Mouse (Mus musculus) liver, embryonic 14.5 days (tissue): ENCODE data around the gene Ccn1. TPM values are rescaled to one million over a fixed set of nuclear protein-coding genes. Genes with fewer than 3 reads are reported as not detected.

Experiments used
- ATAC-seq: fragments of 200-750 bp; cut with Nextera tagmentation; 2 replicates; pipeline ENCODE4 v1.8.0; 2017; ENCODE audit warnings: moderate number of reproducible peaks, mild to moderate bottlenecking, moderate library complexity; ENCODE audit not compliant: insufficient read depth
- DNase-seq, 3 experiments: peaks; one replicate each; pipeline ENCODE4 v3.0.0-alpha.2; 2012 to 2013; ENCODE audit warnings: low read depth in 3 of 3, low spot score in 3 of 3
- H3K27ac ChIP-seq: fragments of 300-500 bp; sonication (generic); 2 replicates; pipeline ENCODE4 v1.5.1; 2014; ENCODE audit warnings: moderate library complexity, mild to moderate bottlenecking, control low read depth, inconsistent platforms
- H3K27me3 ChIP-seq: fragments of 300-500 bp; sonication (generic); 2 replicates; pipeline ENCODE4 v1.6.1; 2014; ENCODE audit warnings: mild to moderate bottlenecking, low read length, moderate library complexity; ENCODE audit not compliant: control insufficient read depth, insufficient read depth
- H3K36me3 ChIP-seq: fragments of 300-500 bp; sonication (generic); replicated peaks from 2 replicates; pipeline ENCODE4 v1.6.1; 2014; ENCODE audit warnings: low read depth; ENCODE audit not compliant: control insufficient read depth, insufficient read depth
- H3K4me1 ChIP-seq, 2 experiments: fragments of 200-500 bp in 1 of 2; fragments of 300-500 bp in 1 of 2; sonication (generic) in 1 of 2; replicated peaks; 2 replicates each; pipeline ENCODE4 v1.6.1; 2012 to 2014; ENCODE audit warnings: antibody characterized with exemption in 1 of 2, inconsistent platforms in 1 of 2, low read length in 1 of 2; ENCODE audit not compliant: control insufficient read depth in 2 of 2, insufficient read depth in 2 of 2
- H3K4me2 ChIP-seq: fragments of 300-500 bp; sonication (generic); 2 replicates; pipeline ENCODE4 v1.6.1; 2014; ENCODE audit warnings: low read depth, mild to moderate bottlenecking, control low read depth, moderate library complexity
- H3K4me3 ChIP-seq, 2 experiments: fragments of 200-500 bp in 1 of 2; fragments of 300-500 bp in 1 of 2; sonication (generic) in 1 of 2; 2 replicates each; pipeline ENCODE4 v1.5.1; 2012 to 2014; ENCODE audit warnings: low read depth in 2 of 2, low read length in 2 of 2, mild to moderate bottlenecking in 2 of 2, control low read depth in 1 of 2, inconsistent platforms in 1 of 2, moderate library complexity in 1 of 2; ENCODE audit not compliant: insufficient read depth in 1 of 2
- H3K9ac ChIP-seq: fragments of 300-500 bp; sonication (generic); replicated peaks from 2 replicates; pipeline ENCODE4 v1.6.1; 2014; ENCODE audit warnings: mild to moderate bottlenecking, control low read depth, moderate library complexity
- H3K9me3 ChIP-seq: fragments of 300-500 bp; sonication (generic); 2 replicates; pipeline ENCODE4 v1.6.1; 2016; ENCODE audit warnings: low read length, mixed read lengths; ENCODE audit not compliant: control insufficient read depth
- CTCF ChIP-seq: IDR thresholded peaks from 2 replicates; pipeline ENCODE4 v1.5.1; 2016; ENCODE audit warnings: antibody characterized with exemption, low read depth, control low read depth
- EP300 ChIP-seq: IDR thresholded peaks from 2 replicates; pipeline ENCODE4 v1.6.1; 2016; ENCODE audit warnings: antibody characterized with exemption, low read depth
- WGBS: fragments of 180-500 bp; shearing (Covaris S2); extraction: QIAGEN DNeasy Blood & Tissue Kit; methylation state at CpG from one replicate; pipeline ENCODE4 v1.1.7; 2014; ENCODE audit not compliant: insufficient replicate concordance; 5-methylcytosine and 5-hydroxymethylcytosine counted together
- polyA plus RNA-seq, 2 experiments: library from polyadenylated mRNA; depleted of rRNA in 1 of 2; stranded (reverse) in 1 of 2; unstranded in 1 of 2; fragments of >200 nt; fragmentation: Nextera tagmentation in 1 of 2; extraction: Ambion mirVana in 1 of 2; gene quantifications; 2 replicates each; pipeline versions ENCODE4 v1.2.1 to v1.2.3; 2012 to 2014

The Ccn1 gene
- polyA plus RNA-seq, 2 experiments: 3.0 to 3.2 TPM

- TF ChIP-seq EP300: no peak
- TF ChIP-seq CTCF: no peak
- H3K4me3 ChIP-seq: no peak overlapping the region
- H3K9me3 ChIP-seq: no peaks in the 10 kb centered on the region
- peaks cover 2% of the 10 kb centered on the region for H3K36me3 ChIP-seq
- no peak for DNase-seq
- H3K4me1 ChIP-seq: peaks cover 0 to 5% of the 10 kb centered on the region in 2 experiments; a peak in 2 of 4 replicates
- H3K27me3 ChIP-seq: no peaks in the 10 kb centered on the region
- H3K4me2 ChIP-seq: no peak overlapping the region
- no peak overlapping the region for H3K9ac ChIP-seq
- 71% methylated on average over 6 of the region's 6 CpGs for WGBS
- ATAC-seq: no peak
- H3K27ac ChIP-seq: no peak overlapping the region
Measured at GRCm38 (mm10) chr3:145601345-145601744, 48.4 kb downstream of the Ccn1 start.

GRCm38 (mm10) chr3:145600801-145601200 is 49.0 kb downstream of the Ccn1 start:
- Histone ChIP-seq H3K27ac (no peak overlapping the region), H3K9me3 (no peaks in the 10 kb centered on the region), H3K4me2 (no peak overlapping the region), H3K27me3 (no peaks in the 10 kb centered on the region), H3K9ac (no peak overlapping the region), H3K36me3 (peaks cover 4% of the 10 kb centered on the region), H3K4me3 (no peak overlapping the region), H3K4me1 (peaks cover 0 to 5% of the 10 kb centered on the region in 2 experiments; a peak in 2 of 4 replicates)
- no peak for TF ChIP-seq CTCF
- no peak for TF ChIP-seq EP300
- no peak for DNase-seq
- 47% methylated on average over 6 of the region's 6 CpGs for WGBS
- no peak for ATAC-seq

GRCm38 (mm10) chr3:145599059-145599458 is 50.7 kb downstream of the Ccn1 start:
- Histone ChIP-seq H3K4me2 (no peak overlapping the region), H3K27ac (no peak overlapping the region), H3K9ac (no peak overlapping the region), H3K4me1 (peaks cover 0 to 5% of the 10 kb centered on the region in 2 experiments; a peak in 2 of 4 replicates), H3K9me3 (no peaks in the 10 kb centered on the region), H3K4me3 (no peak overlapping the region), H3K36me3 (peaks cover 10% of the 10 kb centered on the region), H3K27me3 (no peaks in the 10 kb centered on the region)
- DNase-seq (no peak), ATAC-seq (no peak)
- no peak for TF ChIP-seq EP300
- TF ChIP-seq CTCF: peak; percentile 36; the same call in 1 of the 2 replicates
- 83% methylated on average over 7 of the region's 7 CpGs for WGBS

Other genes with a start within 250 kb of the Ccn1 start
- gene Znhit6, start 73.8 kb downstream of the Ccn1 start, polyA plus RNA-seq (2012; rRNA removed): 3.7 and 8.5 TPM in 2 replicates
- 14.0 and 14.1 TPM in 2 replicates for gene Znhit6, start 73.8 kb downstream of the Ccn1 start, polyA plus RNA-seq (2014; fragmentation: Nextera tagmentation; extraction: Ambion mirVana)
- 15.6 and 15.8 TPM in 2 replicates for gene Ddah1, start 108.7 kb upstream of the Ccn1 start, polyA plus RNA-seq (2012; rRNA removed)
- gene Ddah1, start 108.7 kb upstream of the Ccn1 start, polyA plus RNA-seq (2014; fragmentation: Nextera tagmentation; extraction: Ambion mirVana): 31.7 and 32.1 TPM in 2 replicates